Mouse (Mus musculus) CH12.LX (cell line): ENCODE measurements at regions not wholly inside any gene's neighbourhood (a gene's known extent, or its start where the extent isn't known, plus 50 kb on each side); places are given as distances from the start of the nearest gene placed in this dataset.

Experiments used
- DNase-seq: peaks from one replicate; pipeline ENCODE4 v3.0.0-alpha.2; 2013; ENCODE audit errors: extremely low read depth
- H3K27ac ChIP-seq: 2 replicates; pipeline ENCODE4 v1.5.1; 2012; ENCODE audit warnings: low read depth, mild to moderate bottlenecking, control low read depth, moderate library complexity; ENCODE audit not compliant: insufficient read depth
- H3K27me3 ChIP-seq: replicated peaks from 2 replicates; pipeline ENCODE3; 2012; ENCODE audit warnings: inconsistent platforms
- H3K36me3 ChIP-seq, 2 experiments: replicated peaks in 1 of 2; 2 replicates each; pipeline versions ENCODE3 to v1.6.1; 2012; ENCODE audit warnings: inconsistent platforms in 1 of 2, low read length in 1 of 2, mild to moderate bottlenecking in 1 of 2, mixed read lengths in 1 of 2, moderate library complexity in 1 of 2; ENCODE audit not compliant: control insufficient read depth in 1 of 2, insufficient read depth in 1 of 2
- H3K4me1 ChIP-seq, 2 experiments: 2 replicates each; pipeline ENCODE4 v1.6.1; 2012; ENCODE audit warnings: inconsistent platforms in 1 of 2, moderate library complexity in 1 of 2; ENCODE audit not compliant: insufficient read depth in 2 of 2, control insufficient read depth in 1 of 2
- H3K4me2 ChIP-seq: 2 replicates; pipeline ENCODE4 v1.6.1; 2012; ENCODE audit warnings: low read depth, mild to moderate bottlenecking, control low read depth; ENCODE audit not compliant: poor library complexity, insufficient read depth, severe bottlenecking
- H3K4me3 ChIP-seq, 3 experiments: fragments of 150-350 bp in 1 of 3; sonication (generic) in 1 of 3; replicated peaks in 1 of 3; 2 replicates each; pipeline versions ENCODE3 to v1.5.1; 2011 to 2012; ENCODE audit warnings: low read depth in 2 of 3, low read length in 2 of 3, mild to moderate bottlenecking in 2 of 3, moderate library complexity in 2 of 3, control low read depth in 1 of 3, improper control_type of control experiment in 1 of 3, inconsistent platforms in 1 of 3, mixed read lengths in 1 of 3; ENCODE audit not compliant: poor library complexity in 1 of 3
- H3K79me2 ChIP-seq: replicated peaks from 2 replicates; pipeline ENCODE4 v1.6.1; 2012; ENCODE audit warnings: mild to moderate bottlenecking, moderate library complexity; ENCODE audit not compliant: control insufficient read depth, poor library complexity, insufficient read depth, severe bottlenecking; ENCODE audit errors: extremely low read depth
- H3K9ac ChIP-seq: 2 replicates; pipeline ENCODE4 v1.6.1; 2012; ENCODE audit warnings: low read depth, mild to moderate bottlenecking, control low read depth, moderate library complexity; ENCODE audit not compliant: insufficient read depth
- H3K9me3 ChIP-seq: replicated peaks from 2 replicates; pipeline ENCODE3; 2012; ENCODE audit warnings: low read length, inconsistent platforms, mixed read lengths
- BHLHE40 ChIP-seq: IDR thresholded peaks from 2 replicates; pipeline ENCODE4 v1.6.1; 2011; ENCODE audit warnings: mild to moderate bottlenecking, low read depth, low read length, improper control_type of control experiment
- CHD1 ChIP-seq: IDR thresholded peaks from 2 replicates; pipeline ENCODE4 v1.6.1; 2012; ENCODE audit warnings: low read depth, low read length, improper control_type of control experiment, inconsistent platforms
- ELF1 ChIP-seq: IDR thresholded peaks from 2 replicates; pipeline ENCODE4 v1.6.1; 2014; ENCODE audit warnings: low read depth, mild to moderate bottlenecking, inconsistent platforms, low read length, improper control_type of control experiment
- EP300 ChIP-seq: IDR thresholded peaks from 2 replicates; pipeline ENCODE4 v1.6.1; 2011; ENCODE audit warnings: low read length, improper control_type of control experiment
- HCFC1 ChIP-seq: IDR thresholded peaks from 2 replicates; pipeline ENCODE4 v1.6.1; 2012; ENCODE audit warnings: low read depth, mild to moderate bottlenecking, inconsistent platforms, low read length, improper control_type of control experiment
- IRF4 ChIP-seq: IDR thresholded peaks from 2 replicates; pipeline ENCODE4 v1.6.1; 2014; ENCODE audit warnings: low read depth, mild to moderate bottlenecking, inconsistent platforms, low read length, improper control_type of control experiment
- JUND ChIP-seq: conservative IDR thresholded peaks from 2 replicates; pipeline ENCODE4 v1.6.1; 2011; ENCODE audit warnings: low read depth, low read length, improper control_type of control experiment
- KAT2A ChIP-seq: IDR thresholded peaks from 2 replicates; pipeline ENCODE4 v1.6.1; 2012; ENCODE audit warnings: low read length, improper control_type of control experiment, inconsistent platforms; ENCODE audit not compliant: insufficient replicate concordance
- MAFK ChIP-seq: IDR thresholded peaks from 2 replicates; pipeline ENCODE4 v1.6.1; 2011; ENCODE audit warnings: low read length, improper control_type of control experiment; ENCODE audit not compliant: insufficient replicate concordance
- MAX ChIP-seq: IDR thresholded peaks from 2 replicates; pipeline ENCODE4 v1.6.1; 2011; ENCODE audit warnings: low read length, improper control_type of control experiment
- MAZ ChIP-seq: IDR thresholded peaks from 2 replicates; pipeline ENCODE4 v1.6.1; 2012; ENCODE audit warnings: low read depth, mild to moderate bottlenecking, inconsistent platforms, low read length, improper control_type of control experiment, moderate library complexity
- MXI1 ChIP-seq: IDR thresholded peaks from 2 replicates; pipeline ENCODE4 v1.6.1; 2011; ENCODE audit warnings: mild to moderate bottlenecking, low read depth, low read length, improper control_type of control experiment
- NRF1 ChIP-seq: IDR thresholded peaks from 2 replicates; pipeline ENCODE4 v1.6.1; 2014; ENCODE audit warnings: low read depth, mild to moderate bottlenecking, inconsistent platforms, low read length, improper control_type of control experiment, moderate library complexity
- POLR2A ChIP-seq: IDR thresholded peaks from 2 replicates; pipeline ENCODE4 v1.6.1; 2011; ENCODE audit warnings: low read depth, mild to moderate bottlenecking, improper control_type of control experiment, low read length
- RAD21 ChIP-seq: IDR thresholded peaks from 2 replicates; pipeline ENCODE4 v1.6.1; 2011; ENCODE audit warnings: low read depth, mild to moderate bottlenecking, low read length, improper control_type of control experiment, moderate library complexity
- RCOR1 ChIP-seq: conservative IDR thresholded peaks from 2 replicates; pipeline ENCODE4 v1.6.1; 2012; ENCODE audit warnings: low read depth, mild to moderate bottlenecking, inconsistent platforms, low read length, improper control_type of control experiment
- SIN3A ChIP-seq: IDR thresholded peaks from 2 replicates; pipeline ENCODE4 v1.6.1; 2012; ENCODE audit warnings: low read length, improper control_type of control experiment, inconsistent platforms
- SMC3 ChIP-seq: IDR thresholded peaks from 2 replicates; pipeline ENCODE4 v1.6.1; 2011; ENCODE audit warnings: low read depth, low read length, improper control_type of control experiment
- TCF12 ChIP-seq: IDR thresholded peaks from 2 replicates; pipeline ENCODE4 v1.6.1; 2014; ENCODE audit warnings: low read depth, mild to moderate bottlenecking, inconsistent platforms, low read length, improper control_type of control experiment
- UBTF ChIP-seq: IDR thresholded peaks from 2 replicates; pipeline ENCODE4 v1.6.1; 2012; ENCODE audit warnings: low read depth, mild to moderate bottlenecking, inconsistent platforms, low read length, improper control_type of control experiment, moderate library complexity
- USF1 ChIP-seq: IDR thresholded peaks from 2 replicates; pipeline ENCODE4 v1.6.1; 2014; ENCODE audit warnings: low read depth, mild to moderate bottlenecking, inconsistent platforms, low read length, improper control_type of control experiment
- ZC3H11A ChIP-seq: IDR thresholded peaks from 2 replicates; pipeline ENCODE4 v1.6.1; 2012; ENCODE audit warnings: low read depth, mild to moderate bottlenecking, inconsistent platforms, low read length, improper control_type of control experiment
- ZMIZ1 ChIP-seq: IDR thresholded peaks from 2 replicates; pipeline ENCODE4 v1.6.1; 2012; ENCODE audit warnings: low read depth, mild to moderate bottlenecking, inconsistent platforms, low read length, improper control_type of control experiment
- ZNF384 ChIP-seq: IDR thresholded peaks from 2 replicates; pipeline ENCODE4 v1.6.1; 2012; ENCODE audit warnings: low read depth, low read length, improper control_type of control experiment, inconsistent platforms
- dilution Hi-C: fragments of 300-500 bp; cut with MboI; formaldehyde crosslinking; loops from 2 replicates; pipeline ENCODE4 v1.14.3; 2020; ENCODE audit warnings: low sequenced_read_pairs; ENCODE audit not compliant: extremely low pct_unique_long_range_greater_than_20kb, extremely low pct_ligation_motif_present
- in situ Hi-C: fragments of 300-500 bp; cut with MboI; formaldehyde crosslinking; loops from 3 replicates; pipeline ENCODE4 v1.14.3; 2019; ENCODE audit warnings: low sequenced_read_pairs, low pct_ligation_motif_present, low pct_unique_long_range_greater_than_20kb, mixed read lengths

DNA sequence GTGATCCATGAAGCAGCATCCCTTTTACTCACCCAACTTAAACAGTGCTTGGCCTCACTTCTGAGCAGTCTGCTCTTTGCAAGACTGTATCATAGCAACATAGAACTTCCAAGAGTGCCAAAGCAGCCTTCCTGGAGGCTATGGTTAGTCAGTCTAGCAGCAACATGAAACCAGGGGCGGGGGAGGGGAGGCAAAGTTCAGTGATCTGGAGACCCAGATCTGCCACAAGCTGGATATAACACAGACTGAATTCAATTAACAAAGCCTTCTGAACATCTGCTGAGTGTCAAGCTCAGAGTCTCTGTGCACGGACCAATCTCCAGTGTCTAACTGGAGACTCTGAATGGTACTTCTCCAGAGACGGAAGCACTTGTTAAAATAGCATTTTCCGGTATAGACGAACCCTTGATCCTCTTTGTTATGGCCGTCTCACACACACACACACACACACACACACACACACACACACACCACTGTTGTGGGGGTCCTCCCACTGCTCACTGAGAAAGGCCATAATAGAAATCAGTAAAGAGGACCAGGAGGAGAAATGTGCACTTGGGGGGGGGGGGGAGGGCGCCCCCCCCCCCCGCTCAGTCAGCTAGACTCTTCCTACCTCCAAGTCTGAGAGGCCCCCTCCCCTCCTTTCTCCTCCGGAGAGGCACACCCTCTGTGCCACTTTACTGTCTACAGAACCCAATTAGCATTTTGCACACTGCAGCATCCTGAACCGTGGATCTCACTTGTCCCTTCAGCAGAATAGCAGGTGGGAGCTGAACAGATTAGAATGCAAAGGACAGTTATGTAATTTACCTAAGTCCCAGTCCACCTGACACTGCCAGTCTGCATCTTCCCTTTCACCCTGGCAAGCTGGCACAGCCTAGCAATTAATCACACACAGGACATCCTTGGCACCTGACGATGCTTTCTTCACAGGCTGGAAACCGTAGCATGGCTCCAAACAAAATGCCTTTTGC, 112.3 kb upstream of the Slc22a22 start:
- no peaks in the 10 kb centered on the region for H3K27me3 ChIP-seq
- in situ Hi-C loops (no loop called here), dilution Hi-C loops (no loop called here)
- no peak overlapping the region for H3K27ac ChIP-seq
- H3K79me2 ChIP-seq: peaks cover 10% of the 10 kb centered on the region
- DNase-seq: no peak
- H3K4me3 ChIP-seq: no peak overlapping the region
- TF ChIP-seq ZNF384: no peak
- H3K9ac ChIP-seq: no peak overlapping the region
- H3K9me3 ChIP-seq: no peaks in the 10 kb centered on the region
- peaks cover 5 to 12% of the 10 kb centered on the region in 2 experiments; a peak in 3 of 4 replicates for H3K4me1 ChIP-seq
- peaks cover 0 to 19% of the 10 kb centered on the region in 2 experiments for H3K36me3 ChIP-seq
- H3K4me2 ChIP-seq: no peak overlapping the region

DNA sequence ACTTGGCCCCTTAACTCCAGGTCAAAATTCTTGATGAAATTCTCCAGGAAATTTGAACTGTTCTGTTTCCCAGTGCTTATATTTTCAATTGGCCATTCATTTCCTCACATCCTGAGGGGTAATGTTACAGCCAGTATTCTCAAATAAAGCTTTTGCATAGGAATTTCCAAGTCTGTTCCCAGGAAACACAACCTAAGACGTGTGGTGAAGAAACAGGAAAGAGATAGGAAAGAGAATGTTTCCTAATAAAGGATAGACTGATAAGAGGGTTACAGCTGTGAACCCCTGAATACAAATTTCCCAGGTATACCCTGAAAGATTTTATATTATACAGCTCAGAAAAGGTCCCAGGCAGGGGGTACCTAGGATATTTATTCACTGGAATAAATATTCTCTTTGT, 108.0 kb upstream of the Slc22a22 start:
- H3K4me3 ChIP-seq: peak overlapping the region in 2 of 3 experiments; percentile 45 to 66
- H3K9ac ChIP-seq: peak overlapping the region; percentile 64; the same call in 1 of the 2 replicates
- dilution Hi-C loops (no loop called here), in situ Hi-C loops (no loop called here)
- H3K4me1 ChIP-seq: peaks cover 0 to 5% of the 10 kb centered on the region in 2 experiments; a peak in 1 of 4 replicates
- no peak for DNase-seq
- H3K27me3 ChIP-seq: no peaks in the 10 kb centered on the region
- H3K36me3 ChIP-seq: peaks cover 0 to 3% of the 10 kb centered on the region in 2 experiments
- peak overlapping the region; percentile 22 for H3K4me2 ChIP-seq
- H3K79me2 ChIP-seq: peaks cover 11% of the 10 kb centered on the region
- H3K9me3 ChIP-seq: no peaks in the 10 kb centered on the region
- TF ChIP-seq JUND (no peak), MAZ (no peak), USF1 (no peak), ZC3H11A (no peak), MXI1 (no peak), BHLHE40 (no peak), MAX (no peak), ZNF384 (no peak), KAT2A (no peak), SIN3A (0 out of 2 replicates have a peak, but pooled peaks have one; percentile 39), RCOR1 (no peak), ZMIZ1 (0 out of 2 replicates have a peak, but pooled peaks have one; percentile 54), SMC3 (no peak), HCFC1 (no peak), NRF1 (no peak), RAD21 (no peak), ELF1 (no peak), POLR2A (no peak), UBTF (no peak), TCF12 (no peak), CHD1 (peak; percentile 57; the same call in 1 of the 2 replicates), MAFK (no peak), EP300 (no peak), IRF4 (no peak)
- no peak overlapping the region for H3K27ac ChIP-seq
